Mouse (Mus musculus): ENCODE results near the gene Nt5m.

The Nt5m gene

GRCm38 (mm10) chr11:59846311-59846710 lies 7.1 kb downstream of the Nt5m start:
- DNase-seq = no peak

DNA sequence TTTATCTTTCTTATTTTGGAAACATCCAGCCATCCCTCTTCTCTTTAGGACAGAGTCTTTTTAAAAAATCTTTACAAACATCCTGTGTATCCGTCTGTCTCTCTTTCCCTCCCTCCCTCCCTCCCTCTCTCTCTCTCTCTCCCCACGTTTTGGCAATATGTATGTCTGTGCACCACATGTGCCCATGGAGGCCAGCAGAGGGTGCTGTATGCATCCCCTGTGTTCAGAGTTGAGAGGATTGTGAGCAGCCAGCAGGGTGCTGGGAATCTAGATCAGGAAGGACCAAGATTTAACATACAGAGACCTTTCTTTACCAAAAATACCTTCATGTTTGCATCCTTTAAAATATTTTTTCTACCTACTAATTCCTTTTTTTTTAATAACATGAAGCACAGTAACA lies 7.9 kb downstream of the Nt5m start:
- no peak for DNase-seq

DNA sequence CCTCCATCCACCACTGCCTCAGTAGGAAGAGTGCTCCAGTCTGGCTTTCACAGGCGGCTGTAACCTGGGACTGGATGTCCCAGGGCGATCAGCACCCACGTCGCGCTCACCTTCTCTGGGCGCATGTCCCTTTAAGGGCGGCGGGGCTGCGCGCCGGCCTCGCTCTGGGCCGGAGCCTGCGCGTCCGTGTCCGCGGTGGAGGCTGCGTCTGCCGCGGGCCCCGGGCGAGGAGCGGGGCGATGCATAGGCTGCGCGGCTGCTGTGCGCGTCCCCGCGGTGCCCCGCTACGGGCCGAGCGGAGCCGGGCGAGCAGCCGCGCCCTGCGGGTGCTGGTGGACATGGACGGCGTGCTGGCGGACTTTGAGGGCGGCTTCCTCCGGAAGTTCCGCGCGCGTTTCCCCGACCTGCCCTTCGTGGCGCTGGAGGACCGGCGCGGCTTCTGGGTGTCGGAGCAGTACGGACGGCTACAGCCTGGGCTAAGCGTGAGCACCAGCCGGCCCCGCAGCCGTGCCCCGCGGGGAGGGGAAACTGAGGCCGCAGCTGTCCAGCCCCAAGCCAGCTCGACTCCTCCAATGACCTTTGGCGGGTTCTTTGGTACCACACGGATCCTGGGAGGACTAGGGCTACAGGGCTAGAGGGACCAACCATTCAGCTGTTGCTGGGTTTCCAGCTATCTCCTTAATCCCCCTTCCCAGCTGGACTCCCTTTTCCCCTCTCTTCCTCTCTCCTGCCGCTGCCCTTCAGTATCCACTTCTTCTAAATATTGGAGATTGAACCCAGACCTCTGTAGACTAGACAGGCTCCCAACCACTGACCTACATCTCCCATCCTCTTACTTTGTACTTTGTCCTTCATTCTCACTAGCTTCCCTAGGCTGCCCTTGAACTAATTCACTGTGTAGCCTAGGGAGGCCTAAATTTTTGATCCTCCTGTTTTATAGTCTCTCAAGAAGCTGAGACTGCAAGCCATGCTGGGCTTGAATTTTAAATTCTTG lies 8.9 kb downstream of the Nt5m start:
- DNase-seq = peak; percentile 98

GRCm38 (mm10) chr11:59852865-59853264 lies 13.6 kb downstream of the Nt5m start:
- DNase-seq = no peak

- DNase-seq = no peak
Observed at GRCm38 (mm10) chr11:59860467-59860866, 21.2 kb downstream of the Nt5m start.

DNA sequence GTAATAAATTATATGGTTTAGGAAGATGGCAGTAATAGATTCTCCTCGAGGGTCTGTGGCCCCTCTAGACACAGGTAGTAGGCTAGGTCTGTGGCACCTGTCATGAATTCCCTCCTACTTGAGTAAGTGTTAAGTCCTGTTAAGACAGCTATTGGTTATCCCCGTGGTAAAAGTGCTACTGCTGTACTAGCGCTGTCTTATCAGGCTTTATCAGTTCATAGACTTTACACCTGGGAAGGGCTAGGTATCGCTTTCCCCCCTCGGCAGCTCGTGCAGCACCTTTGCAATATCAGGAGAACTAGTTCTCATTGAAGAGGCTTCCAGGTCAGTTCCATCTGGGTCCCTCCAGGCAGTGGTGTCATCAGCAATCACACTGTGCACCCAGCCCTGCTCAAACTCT lies 25.1 kb downstream of the Nt5m start:
- no peak for DNase-seq

- no peak for DNase-seq
Observed at GRCm38 (mm10) chr11:59872124-59872523, 32.9 kb downstream of the Nt5m start.

GRCm38 (mm10) chr11:59880031-59880430 lies 40.8 kb downstream of the Nt5m start:
- peak; percentile 95 for DNase-seq

GRCm38 (mm10) chr11:59885217-59885986 lies 46.2 kb downstream of the Nt5m start:
- peak; percentile 96 for DNase-seq

DNA sequence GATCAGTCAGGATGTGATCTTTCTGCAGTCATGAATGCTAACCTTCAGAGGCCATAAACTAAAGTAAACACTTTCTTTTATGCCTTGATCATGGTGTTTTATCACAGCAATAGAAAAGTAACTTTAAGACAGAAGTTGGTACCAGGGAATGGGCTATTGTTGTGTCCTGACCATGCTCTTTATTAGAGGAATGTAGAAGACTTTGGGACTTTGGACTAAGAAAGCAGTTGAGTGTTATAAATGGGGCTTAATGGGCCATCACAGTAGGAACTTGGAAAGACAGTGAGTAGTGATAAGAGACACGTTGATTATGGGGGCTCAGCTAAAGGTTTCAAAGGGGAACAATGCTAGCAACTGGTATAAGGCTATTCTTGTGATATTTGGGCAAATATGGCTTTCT lies 47.7 kb downstream of the Nt5m start:
- no peak for DNase-seq

DNA sequence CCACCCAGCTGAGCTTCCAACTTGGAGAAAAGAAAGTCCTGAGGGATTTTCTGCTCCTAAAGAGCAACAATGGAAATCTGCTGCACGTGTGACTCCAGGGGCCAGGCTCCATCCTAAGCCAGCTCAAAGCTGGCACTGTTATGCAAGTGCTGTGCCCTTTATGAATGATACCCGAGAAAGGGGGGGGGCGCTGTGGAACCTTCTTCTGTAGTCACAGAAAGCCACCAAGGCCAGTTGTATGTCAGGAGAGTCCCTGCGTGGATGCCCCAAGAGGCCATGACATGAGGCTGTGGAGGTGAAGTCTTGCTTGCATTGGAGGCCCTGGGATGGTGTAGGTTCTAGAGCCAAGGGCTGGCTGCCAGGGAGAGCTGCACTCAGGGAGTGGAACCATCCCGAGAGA lies 48.9 kb downstream of the Nt5m start:
- DNase-seq = no peak

DNA sequence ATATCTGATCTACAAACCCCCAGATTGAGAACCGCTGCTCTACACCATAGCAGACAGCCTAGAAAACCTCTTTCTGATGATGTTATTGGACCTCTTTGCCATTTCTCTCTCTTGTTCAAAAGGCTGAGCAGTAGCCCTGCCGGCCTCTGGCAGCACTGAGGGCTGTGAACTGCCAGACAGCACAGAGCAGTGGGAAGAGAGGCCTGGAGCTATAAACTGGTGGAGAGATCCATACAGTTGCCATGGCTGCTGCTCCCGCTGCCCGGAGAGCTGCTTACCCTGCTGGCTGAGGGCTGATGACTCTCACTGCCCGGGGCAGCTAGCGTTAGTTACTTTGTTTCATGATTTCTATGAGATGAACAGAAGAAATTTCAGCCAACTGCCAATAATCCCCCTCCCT lies 52.6 kb downstream of the Nt5m start:
- DNase-seq = no peak

DNA sequence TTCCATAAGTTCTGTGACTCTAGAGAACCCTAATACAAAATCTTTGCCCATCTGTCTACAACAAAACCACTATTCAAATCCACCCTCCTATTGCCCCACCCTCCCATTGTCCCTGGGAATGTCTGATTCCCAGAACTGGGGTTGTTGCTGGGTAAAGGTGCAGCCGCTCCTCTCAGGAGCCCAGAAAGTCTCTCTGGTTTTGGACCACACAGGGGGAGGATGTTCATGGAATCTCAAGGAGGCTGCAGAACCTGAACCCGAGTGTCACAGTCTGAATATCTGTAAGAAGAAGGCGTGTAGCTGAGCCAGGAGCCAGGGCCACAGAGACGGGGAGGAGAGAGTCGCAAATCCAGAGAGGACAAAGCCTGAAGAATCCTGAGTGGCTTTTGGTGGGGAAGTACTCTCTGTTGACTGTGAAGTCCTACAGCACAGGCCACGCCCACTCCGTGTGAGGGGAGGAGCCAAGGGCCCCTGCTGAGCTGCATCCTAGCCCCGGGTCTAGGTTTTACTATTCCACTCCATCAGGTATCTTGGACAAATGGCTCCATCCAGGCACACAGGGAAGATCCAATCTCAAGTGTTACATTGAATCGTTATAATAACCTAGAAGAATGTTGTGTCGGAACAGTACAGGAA lies 54.0 kb downstream of the Nt5m start:
- DNase-seq = no peak

- no peak for DNase-seq
Observed at GRCm38 (mm10) chr11:59894916-59895315, 55.7 kb downstream of the Nt5m start.

GRCm38 (mm10) chr11:59895316-59895715 lies 56.1 kb downstream of the Nt5m start:
- peak; percentile 85 for DNase-seq

GRCm38 (mm10) chr11:59897981-59898599 lies 58.8 kb downstream of the Nt5m start:
- DNase-seq = peak; percentile 92

- peak; percentile 98 for DNase-seq
Observed at GRCm38 (mm10) chr11:59899711-59900685, 60.8 kb downstream of the Nt5m start.

DNA sequence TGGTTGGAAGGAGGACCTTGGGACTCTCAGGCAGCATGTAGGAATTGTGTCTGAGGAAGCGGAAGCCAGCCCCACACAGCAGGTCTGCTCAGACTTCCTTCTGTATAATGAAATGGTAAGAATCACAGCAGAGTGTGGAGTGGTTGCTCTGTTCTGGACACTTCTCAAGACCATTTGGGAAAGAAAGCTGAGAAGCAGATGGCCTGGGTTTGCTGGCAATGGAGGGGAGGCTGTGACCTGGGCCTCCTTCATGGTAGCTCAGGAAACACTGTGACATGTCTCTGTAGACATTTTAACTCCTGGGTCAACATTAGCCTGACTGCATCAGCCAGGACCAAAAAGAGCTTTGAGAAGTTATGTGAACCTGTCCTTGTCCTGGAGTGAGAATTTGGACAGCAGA lies 61.7 kb downstream of the Nt5m start:
- peak; percentile 89 for DNase-seq

DNA sequence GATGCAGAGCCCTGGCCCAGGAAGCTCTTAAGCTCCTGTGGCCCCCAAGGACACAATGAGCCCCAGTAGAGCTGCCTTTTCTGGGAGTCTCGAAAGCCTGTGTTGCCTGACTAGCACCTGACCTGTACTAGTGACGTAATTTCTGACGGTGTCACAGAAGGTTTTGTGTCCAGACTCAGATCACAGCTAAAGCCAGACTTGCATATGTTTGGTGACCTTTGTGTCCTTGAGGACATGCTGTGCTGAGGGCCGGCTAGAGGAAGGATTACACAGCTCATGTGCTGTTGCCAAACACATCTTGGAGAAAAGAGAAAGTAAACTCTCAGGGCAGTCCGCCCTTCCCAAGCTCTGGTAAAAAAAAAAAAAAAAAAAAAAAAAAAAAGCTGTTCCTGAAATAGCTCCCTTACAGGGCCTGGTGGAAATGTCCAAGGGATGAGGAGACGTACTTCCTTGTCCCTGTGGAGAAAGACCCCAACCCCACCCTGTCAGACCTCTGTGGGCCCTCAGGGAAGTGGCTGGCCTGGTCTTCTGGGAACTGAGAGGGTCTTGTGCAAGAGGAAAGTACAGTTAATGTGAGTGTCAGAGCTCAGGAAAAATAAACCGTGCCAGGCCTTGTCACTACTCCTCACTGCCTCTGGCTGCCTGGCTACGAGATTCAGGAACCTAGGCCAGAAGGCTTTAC lies 62.9 kb downstream of the Nt5m start:
- peak; percentile 98 for DNase-seq

- no peak for DNase-seq
Observed at GRCm38 (mm10) chr11:59906521-59907123, 67.4 kb downstream of the Nt5m start.

DNA sequence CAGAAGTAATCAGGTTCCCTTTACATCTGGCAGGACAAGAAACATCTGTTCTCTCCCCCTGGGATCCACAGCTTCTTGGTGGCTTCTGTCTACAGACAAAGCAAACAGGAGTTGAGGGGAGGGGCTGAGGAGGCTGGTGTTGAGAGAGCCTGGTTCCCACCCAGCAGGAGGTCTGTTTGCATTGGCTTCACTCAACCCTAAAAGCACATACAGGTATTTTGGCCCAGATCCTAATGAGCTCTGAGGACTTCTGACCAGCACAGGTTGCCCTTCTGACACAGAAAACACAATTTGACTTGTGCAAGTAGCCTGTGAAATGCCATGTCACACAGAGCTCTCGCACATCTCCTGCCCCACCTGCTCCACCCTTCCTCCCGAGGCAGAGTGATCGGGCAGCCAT lies 69.2 kb downstream of the Nt5m start:
- no peak for DNase-seq

All from heart, adult 11 months (tissue).